Mouse (Mus musculus) gastrocnemius, adult 2 months (tissue): Measurements from ENCODE around the gene Hoxc5. TPM values are rescaled to one million over a fixed set of nuclear protein-coding genes. Genes with fewer than 3 reads are reported as not detected.

ENCODE experiments used
- DNase-seq: peaks from one replicate; pipeline ENCODE4 v3.0.0; 2022
- H3K27ac ChIP-seq: fragments of 200-600 bp; 2 replicates; pipeline ENCODE4 v1.8.1; 2022; ENCODE audit warnings: mild to moderate bottlenecking
- H3K4me3 ChIP-seq: fragments of 200-600 bp; 2 replicates; pipeline ENCODE4 v1.8.1; 2022; ENCODE audit warnings: mild to moderate bottlenecking, moderate library complexity
- CTCF ChIP-seq: fragments of 200-600 bp; IDR thresholded peaks from 2 replicates; pipeline ENCODE4 v1.8.1; 2022; ENCODE audit warnings: antibody characterized with exemption, mild to moderate bottlenecking, moderate library complexity
- intact Hi-C: fragments of 180-260 bp; cut with DNase I; formaldehyde crosslinking; loops from one replicate; pipeline ENCODE4 v1.15.1; 2025
- total RNA-seq, 2 experiments: library from RNA; stranded (reverse); gene quantifications; 2 replicates each; pipeline ENCODE4 v1.2.3; 2021

The Hoxc5 gene
- total RNA-seq, 2 experiments from 2014 or later: 2.7 to 2.9 TPM

DNA sequence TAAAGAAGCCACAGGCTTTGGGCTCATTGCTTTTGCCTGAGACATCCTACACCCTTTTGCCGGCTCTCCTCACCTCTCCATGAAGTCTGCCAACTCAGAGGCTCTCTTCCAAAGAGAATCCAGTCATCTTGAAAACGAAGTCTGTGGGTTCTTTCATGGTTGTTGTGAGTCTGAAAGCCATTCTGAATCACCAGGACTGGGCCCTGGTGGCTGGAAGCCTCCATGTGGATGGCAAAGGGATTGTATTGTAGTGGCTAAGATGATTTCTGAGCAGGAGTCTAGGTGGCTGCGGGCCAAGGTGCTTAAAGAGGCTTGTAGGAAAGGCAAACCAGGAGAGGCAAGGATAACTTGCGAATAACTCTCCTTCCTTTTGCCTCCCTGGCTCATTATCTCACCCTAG, 34.9 kb downstream of the Hoxc5 start:
- Histone ChIP-seq H3K4me3 (peak overlapping the region; percentile 74), H3K27ac (peak overlapping the region; percentile 98)
- intact Hi-C loops: no loop called here
- no peak for TF ChIP-seq CTCF
- DNase-seq: peak; percentile 66

DNA sequence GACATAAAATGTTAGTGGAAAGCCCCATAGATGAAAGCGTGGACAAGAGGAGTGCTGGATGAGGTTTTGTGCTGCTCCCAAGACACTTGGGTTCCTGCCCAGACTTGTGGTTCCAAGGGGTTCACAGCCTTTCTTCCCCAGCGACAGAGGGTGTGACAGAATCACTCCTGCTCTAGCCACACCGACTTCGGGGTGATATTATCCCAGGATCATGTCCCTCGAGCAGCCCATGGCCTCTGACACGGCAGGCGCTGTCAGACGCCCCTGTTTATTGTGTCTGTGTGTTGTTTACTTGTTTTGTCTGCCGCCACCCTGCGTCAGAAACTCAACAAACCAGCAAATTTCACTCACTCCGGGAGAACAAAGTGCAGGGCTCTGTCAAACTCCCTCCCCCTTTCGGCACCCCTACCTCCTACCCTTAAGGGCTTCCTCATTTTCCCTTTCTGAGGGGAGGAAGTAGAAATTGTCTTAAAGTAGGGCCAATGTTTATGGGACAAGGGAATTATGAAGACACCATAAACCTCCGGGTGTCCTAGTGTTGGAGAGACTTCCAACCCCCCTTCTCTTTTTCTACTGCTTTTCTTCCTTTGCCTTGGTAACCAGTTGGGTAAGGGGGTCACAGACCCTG, 35.7 kb downstream of the Hoxc5 start:
- intact Hi-C loops: no loop called here
- DNase-seq: peak; percentile 52
- peak overlapping the region; percentile 74 for H3K4me3 ChIP-seq
- peak overlapping the region; percentile 98 for H3K27ac ChIP-seq
- TF ChIP-seq CTCF: no peak

DNA sequence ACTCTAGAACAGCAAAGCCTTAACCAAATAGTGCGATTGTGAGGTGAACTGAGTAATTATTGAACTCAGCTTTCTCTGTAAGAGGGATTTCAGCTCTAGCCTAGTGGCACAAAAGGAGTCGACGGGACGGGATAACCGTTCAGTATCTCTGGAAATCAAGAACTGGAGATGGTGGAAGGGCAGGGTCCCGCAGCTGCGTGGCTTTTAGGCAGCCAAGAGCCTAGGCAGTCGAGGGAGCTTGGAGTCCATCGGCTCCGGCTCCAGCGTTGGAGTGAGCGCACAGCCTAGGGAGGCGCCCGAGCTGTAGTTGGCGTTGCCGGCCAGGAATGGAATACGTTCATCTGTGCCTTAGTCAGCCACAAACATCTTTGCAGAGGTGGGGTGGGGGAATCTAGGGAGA, 38.1 kb downstream of the Hoxc5 start:
- Histone ChIP-seq H3K27ac (peak overlapping the region; percentile 87), H3K4me3 (peak overlapping the region; percentile 63)
- TF ChIP-seq CTCF: no peak
- DNase-seq: peak; percentile 83
- intact Hi-C loops: no loop called here

DNA sequence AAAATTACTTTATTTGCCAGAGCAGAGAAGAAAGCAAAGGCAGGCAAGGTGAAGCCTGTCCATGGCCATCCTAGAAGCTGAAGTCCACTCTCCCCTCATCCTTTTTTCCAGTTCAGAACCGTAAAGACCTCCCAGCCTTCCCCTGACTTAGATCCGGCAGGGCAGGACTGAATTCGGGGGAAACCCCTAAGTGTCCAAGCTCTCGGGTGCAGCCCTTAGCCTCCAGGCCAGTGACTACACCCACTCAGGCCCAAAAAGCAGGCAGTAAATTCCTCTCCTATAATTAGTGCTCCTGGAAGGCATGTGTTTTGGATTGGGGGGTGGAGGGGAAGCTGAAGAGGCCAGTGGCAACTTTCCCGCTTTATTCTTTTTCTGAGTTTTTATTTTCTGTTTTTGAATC, 38.6 kb downstream of the Hoxc5 start:
- peak overlapping the region; percentile 87 for H3K27ac ChIP-seq
- no peak for TF ChIP-seq CTCF
- H3K4me3 ChIP-seq: peak overlapping the region; percentile 63
- DNase-seq: peak; percentile 39
- intact Hi-C loops: no loop called here

DNA sequence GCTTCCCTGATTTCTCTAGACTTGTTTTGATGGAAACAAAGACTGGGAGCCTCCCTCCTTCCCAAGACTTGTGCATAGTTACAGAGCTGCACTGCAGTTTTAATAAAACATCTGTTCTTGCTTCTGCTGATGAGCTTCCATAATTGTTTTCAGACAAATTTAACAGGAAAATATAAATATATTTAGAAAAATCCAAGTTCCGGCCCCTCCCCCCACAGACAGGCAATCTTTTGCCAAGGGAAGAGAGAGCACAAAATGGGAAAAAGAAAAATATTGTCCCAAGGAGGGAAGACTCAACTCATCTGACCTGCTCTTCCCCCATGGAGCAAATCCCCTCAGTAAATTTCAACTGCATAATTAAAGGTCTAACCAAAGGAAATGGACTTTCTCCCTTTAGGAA, 39.1 kb downstream of the Hoxc5 start:
- peak; percentile 15 for DNase-seq
- Histone ChIP-seq H3K4me3 (peak overlapping the region; percentile 63), H3K27ac (peak overlapping the region; percentile 87)
- TF ChIP-seq CTCF: no peak
- intact Hi-C loops: no loop called here

DNA sequence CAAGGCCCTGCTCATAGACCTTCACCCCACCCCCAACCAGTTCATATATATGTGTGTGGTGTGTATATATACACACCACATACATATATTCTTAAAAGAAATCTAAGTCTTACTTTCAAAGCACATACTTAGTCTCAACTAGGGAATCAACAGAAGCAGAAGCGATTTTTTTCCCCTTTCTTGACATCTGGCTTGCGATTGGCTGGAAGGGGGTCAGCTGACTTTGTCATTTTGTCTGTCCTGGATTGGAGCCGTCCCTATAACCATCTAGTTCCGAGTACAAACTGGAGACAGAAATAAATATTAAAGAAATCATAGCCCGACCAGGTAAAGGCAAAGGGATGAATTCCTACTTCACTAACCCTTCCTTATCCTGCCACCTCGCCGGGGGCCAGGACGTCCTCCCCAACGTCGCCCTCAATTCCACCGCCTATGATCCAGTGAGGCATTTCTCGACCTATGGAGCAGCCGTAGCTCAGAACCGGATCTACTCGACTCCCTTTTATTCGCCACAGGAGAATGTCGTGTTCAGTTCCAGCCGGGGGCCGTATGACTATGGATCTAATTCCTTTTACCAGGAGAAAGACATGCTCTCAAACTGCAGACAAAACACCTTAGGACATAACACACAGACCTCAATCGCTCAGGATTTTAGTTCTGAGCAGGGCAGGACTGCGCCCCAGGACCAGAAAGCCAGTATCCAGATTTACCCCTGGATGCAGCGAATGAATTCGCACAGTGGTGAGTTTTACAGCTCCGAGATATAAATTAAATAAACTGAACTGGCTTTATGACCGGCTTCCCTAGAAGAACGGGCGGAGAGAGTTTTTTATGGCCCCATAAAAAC, 42.2 kb downstream of the Hoxc5 start:
- Histone ChIP-seq H3K27ac (peak overlapping the region; percentile 38; the same call in 1 of the 2 replicates), H3K4me3 (peak overlapping the region; percentile 48)
- TF ChIP-seq CTCF: no peak
- DNase-seq: no peak
- intact Hi-C loops: no loop called here

DNA sequence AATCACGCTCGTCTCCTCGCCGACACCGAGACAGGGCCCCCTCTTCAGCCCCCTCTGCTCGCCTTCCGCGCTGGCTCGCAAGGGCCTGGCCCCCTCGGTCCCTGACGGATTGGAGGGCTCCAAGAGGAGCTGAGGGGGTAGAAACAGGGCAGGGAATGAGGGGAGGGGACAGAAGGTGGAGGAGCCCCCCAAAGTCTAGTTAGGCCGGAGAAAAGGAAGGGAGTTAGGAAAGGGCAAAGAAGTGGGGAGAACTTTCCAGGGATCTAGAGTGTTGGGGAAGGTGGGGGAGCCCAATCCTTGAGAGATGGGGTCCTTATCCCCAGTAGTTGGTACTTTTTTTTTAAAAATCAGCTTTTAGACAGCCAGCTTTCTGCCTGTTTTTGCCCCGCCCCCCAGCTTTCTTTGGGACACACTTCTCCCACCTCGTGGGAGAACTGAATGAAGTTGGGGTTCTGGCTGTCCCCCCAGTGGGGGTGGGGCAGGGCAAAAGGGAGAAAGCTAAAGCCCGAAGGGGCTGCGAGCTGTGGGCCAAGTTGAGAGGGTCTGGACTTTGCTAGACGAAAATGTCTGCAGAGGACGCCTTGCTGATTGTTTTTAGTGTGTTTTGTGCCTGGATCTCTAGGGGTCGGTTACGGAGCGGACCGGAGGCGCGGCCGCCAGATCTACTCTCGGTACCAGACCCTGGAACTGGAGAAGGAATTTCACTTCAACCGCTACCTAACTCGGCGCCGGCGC, 43.0 kb downstream of the Hoxc5 start:
- intact Hi-C loops: no loop called here
- no peak for TF ChIP-seq CTCF
- H3K4me3 ChIP-seq: peak overlapping the region; percentile 48
- H3K27ac ChIP-seq: peak overlapping the region; percentile 38; the same call in 1 of the 2 replicates
- DNase-seq: peak; percentile 26

DNA sequence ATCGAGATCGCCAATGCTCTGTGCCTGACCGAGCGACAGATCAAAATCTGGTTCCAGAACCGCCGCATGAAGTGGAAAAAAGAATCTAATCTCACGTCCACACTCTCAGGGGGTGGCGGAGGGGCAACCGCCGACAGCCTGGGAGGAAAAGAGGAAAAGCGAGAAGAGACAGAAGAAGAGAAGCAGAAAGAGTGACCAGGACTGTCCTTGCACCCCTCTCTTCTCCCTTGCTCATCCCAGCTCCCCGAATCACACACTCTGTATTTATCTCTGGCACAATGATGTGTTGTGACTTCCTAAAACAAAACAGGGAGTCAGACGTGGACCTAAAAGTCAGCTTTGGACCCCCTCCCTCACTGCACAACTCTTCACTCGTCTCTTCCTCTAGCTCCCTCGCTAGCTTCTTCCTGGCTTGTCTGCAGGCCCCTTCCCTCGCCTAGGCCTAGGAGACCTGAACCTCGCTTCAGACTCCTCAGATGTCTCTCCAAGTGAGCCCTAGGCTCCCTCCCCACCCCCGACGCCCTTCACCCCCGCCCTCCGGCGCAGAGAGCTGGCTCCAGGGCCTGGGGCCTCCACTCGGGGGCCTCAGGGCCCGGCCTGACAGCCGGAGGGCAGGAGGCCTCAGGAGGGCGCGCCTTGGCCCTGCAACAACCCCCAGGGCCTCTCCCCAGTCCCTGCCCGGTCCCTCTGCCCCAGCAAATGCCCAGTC, 43.8 kb downstream of the Hoxc5 start:
- peak overlapping the region; percentile 16 for H3K27ac ChIP-seq
- H3K4me3 ChIP-seq: peak overlapping the region; percentile 48
- TF ChIP-seq CTCF: no peak
- DNase-seq: no peak
- intact Hi-C loops: no loop called here

DNA sequence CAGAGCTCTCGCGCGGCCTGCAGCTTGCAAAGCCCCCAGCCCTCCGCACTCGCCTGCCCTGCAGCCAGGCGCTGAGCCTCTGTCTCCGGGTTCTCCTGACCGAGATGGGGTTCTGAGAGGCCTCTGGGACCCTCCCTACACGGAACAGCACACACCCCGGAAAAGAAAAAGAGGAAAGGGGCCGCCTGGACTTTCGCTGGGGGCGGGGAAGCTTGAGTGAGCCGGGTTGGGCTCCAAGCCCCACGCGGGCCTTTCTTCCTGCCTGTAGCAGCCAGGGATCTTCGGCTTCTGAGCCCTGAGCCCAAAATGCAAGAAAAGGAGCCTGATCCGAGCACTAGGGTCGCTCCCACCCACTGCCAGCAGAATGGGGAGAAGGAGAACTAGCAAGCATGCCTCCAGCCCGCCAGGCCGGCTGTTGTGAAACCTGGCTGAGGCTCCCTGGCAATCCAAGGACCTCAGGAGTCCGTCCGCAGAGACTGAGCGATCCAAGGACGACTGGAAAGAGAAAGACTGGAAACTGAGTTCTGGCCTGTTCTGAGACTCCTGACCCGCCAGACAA, 44.8 kb downstream of the Hoxc5 start:
- peak overlapping the region; percentile 47 for H3K4me3 ChIP-seq
- intact Hi-C loops: no loop called here
- peak; percentile 61 for DNase-seq
- H3K27ac ChIP-seq: peak overlapping the region; percentile 53
- TF ChIP-seq CTCF: no peak

DNA sequence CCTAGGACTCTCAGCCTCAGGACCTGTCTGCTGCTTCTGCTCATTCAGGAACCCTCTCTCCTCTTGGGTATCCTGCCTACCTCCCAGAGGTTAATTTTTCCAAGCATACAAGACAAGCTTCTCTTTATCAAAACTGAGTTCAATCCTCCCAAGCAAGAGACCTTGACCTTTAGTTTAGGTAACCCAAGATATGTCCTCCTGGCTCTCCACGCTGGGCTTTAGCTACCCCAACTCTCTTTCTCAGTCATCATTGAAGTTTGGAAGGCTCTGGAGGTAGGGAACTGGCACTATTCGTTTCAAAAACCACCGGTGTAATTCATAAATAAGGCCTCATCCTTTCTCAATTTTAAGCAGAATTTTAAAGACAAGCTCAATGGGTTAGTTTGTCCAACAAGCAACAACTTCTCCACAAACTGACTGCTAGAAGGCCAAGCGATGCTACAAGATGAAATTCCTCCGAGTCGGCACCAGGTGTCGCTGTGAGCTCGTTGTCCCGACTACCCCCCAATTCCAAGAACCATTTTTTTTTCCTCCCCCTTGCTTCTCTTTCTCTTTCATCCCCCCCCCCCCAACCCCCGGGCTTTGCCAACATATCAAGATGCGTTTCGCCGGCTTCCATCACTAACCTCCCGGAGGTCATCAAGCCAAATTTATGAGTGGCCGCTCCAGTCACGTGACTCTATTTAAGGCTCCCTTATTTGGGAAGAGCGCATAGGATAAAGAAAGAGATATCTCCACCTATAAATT, 46.2 kb downstream of the Hoxc5 start:
- TF ChIP-seq CTCF: peak; percentile 83
- intact Hi-C loops: loop anchor here (1.0 kb wide), 1 partner anchor 107 kb away; no protein-coding TSS in a partner anchor
- H3K27ac ChIP-seq: peak overlapping the region; percentile 78

More for the DNA sequence above, 46.2 kb downstream of the Hoxc5 start:
- peak overlapping the region; percentile 67 for H3K4me3 ChIP-seq
- DNase-seq: peak; percentile 70
